Mouse (Mus musculus): ENCODE measurements around the gene Dnaaf2. TPM values are rescaled to one million over a fixed set of nuclear protein-coding genes. Genes with fewer than 3 reads are reported as not detected.

The Dnaaf2 gene
- polyA plus RNA-seq, 1 experiment from 2014 or later: 3.0 TPM

- TF ChIP-seq CTCF (IDR thresholded peaks at IDR 0.05; ENCODE audit: low read depth) (0 out of 2 replicates have a peak, but pooled peaks have one; percentile 1), EP300 (IDR thresholded peaks at IDR 0.05; ENCODE audit: low read depth) (no peak)
- H3K27me3 ChIP-seq (ENCODE audit: insufficient read depth, low read length): no peaks in the 10 kb centered on the region
- no peak for DNase-seq
- no peak overlapping the region for H3K27ac ChIP-seq (ENCODE audit: low read depth)
- WGBS (ENCODE audit: insufficient replicate concordance): 90% methylated on average over 13 of the region's 13 CpGs
- ATAC-seq: no peak
- no peak overlapping the region for H3K4me3 ChIP-seq (ENCODE audit: low read depth, low read length)
- no peaks in the 10 kb centered on the region for H3K4me1 ChIP-seq (ENCODE audit: insufficient read depth)
- no peak overlapping the region for H3K9ac ChIP-seq (replicated peaks)
- no peak overlapping the region for H3K4me2 ChIP-seq (ENCODE audit: low read depth, low read length)
- H3K36me3 ChIP-seq (replicated peaks; ENCODE audit: insufficient read depth, low read length): peaks cover 41% of the 10 kb centered on the region
- H3K9me3 ChIP-seq (ENCODE audit: low read length): no peaks in the 10 kb centered on the region
Measured at GRCm38 (mm10) chr12:69213186-69213777, 15.1 kb upstream of the Dnaaf2 start.

DNA sequence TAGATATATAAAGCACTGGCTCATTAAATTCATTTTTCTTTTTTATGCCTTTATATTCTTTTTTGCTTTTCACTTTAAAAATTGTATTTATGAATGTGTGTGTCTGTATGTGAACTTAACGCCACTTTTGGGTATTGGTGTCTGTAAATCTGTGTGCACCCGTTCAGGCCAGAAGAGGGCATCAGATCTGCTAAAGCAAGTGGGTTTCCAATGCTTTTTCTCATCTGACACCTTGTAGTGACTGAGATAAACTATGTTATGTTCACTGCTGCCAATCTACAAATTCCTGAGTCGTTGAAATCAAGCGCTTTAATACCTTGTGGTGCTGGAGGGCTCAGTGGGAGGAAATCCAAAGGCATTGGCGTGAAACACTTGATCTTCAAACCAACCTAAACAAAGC lies 12.8 kb upstream of the Dnaaf2 start:
- peak; percentile 52 for TF ChIP-seq CTCF (IDR thresholded peaks at IDR 0.05; ENCODE audit: low read depth)
- no peak for TF ChIP-seq EP300 (IDR thresholded peaks at IDR 0.05; ENCODE audit: low read depth)
- Histone ChIP-seq H3K4me1 (ENCODE audit: insufficient read depth) (no peaks in the 10 kb centered on the region), H3K27ac (ENCODE audit: low read depth) (no peak overlapping the region), H3K9ac (replicated peaks) (no peak overlapping the region), H3K36me3 (replicated peaks; ENCODE audit: insufficient read depth, low read length) (peaks cover 33% of the 10 kb centered on the region), H3K27me3 (ENCODE audit: insufficient read depth, low read length) (no peaks in the 10 kb centered on the region), H3K9me3 (ENCODE audit: low read length) (no peaks in the 10 kb centered on the region), H3K4me3 (ENCODE audit: low read depth, low read length) (no peak overlapping the region), H3K4me2 (ENCODE audit: low read depth, low read length) (no peak overlapping the region)
- ATAC-seq (no peak), DNase-seq (no peak)
- 78% methylated on average over 5 of the region's 5 CpGs for WGBS (ENCODE audit: insufficient replicate concordance)

DNA sequence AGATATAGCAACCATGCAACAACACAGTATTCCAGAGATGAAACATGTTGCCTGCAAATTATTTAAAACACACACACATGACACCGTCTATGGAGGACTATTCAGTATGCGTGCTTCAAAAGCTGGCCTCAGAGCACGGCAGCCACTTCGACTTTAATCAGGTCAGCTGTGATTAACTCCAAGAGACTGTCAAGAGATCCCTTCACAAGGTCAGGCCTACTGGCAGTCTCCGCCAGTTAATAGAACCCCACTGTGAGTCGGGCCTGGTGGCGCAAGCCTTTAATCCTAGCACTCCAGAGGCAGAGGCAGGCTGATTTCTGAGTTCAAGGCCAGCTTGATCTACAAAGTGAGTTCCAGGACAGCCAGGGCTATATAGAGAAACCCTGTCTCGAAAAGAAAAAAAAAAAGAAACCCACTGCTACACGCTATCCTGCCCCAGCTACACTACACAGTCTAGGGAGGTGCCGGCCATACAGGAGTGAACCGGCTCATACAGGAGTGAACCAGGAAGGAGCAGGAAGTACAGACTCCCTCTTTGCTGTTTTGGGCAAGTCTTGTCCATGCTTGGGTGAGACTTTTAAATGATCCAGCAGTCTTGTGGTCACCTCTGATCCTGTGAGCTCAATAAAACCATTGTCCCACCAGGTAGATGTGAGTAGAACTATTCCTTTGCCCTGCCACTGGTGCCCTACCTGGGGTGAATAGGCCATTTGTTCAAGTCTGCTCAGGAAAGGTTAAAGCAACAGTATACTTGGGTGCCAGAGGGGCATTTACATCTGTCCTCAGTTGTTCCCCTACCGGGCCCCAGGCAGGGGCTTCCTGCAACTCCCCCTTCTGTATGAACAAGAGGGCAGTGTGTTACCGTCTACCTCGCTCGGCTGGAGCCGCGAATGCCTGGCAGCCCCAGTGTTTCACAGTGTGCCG lies 12.1 kb upstream of the Dnaaf2 start:
- Histone ChIP-seq H3K4me1 (ENCODE audit: insufficient read depth) (no peaks in the 10 kb centered on the region), H3K4me2 (ENCODE audit: low read depth, low read length) (no peak overlapping the region), H3K9me3 (ENCODE audit: low read length) (no peaks in the 10 kb centered on the region), H3K27me3 (ENCODE audit: insufficient read depth, low read length) (no peaks in the 10 kb centered on the region), H3K9ac (replicated peaks) (no peak overlapping the region), H3K27ac (ENCODE audit: low read depth) (no peak overlapping the region), H3K4me3 (ENCODE audit: low read depth, low read length) (no peak overlapping the region), H3K36me3 (replicated peaks; ENCODE audit: insufficient read depth, low read length) (peaks cover 33% of the 10 kb centered on the region)
- TF ChIP-seq EP300 (IDR thresholded peaks at IDR 0.05; ENCODE audit: low read depth): no peak
- no peak for TF ChIP-seq CTCF (IDR thresholded peaks at IDR 0.05; ENCODE audit: low read depth)
- no peak for DNase-seq
- no peak for ATAC-seq
- 90% methylated on average over 18 of the region's 18 CpGs for WGBS (ENCODE audit: insufficient replicate concordance)

- no peaks in the 10 kb centered on the region for H3K4me1 ChIP-seq (ENCODE audit: insufficient read depth)
- no peak for DNase-seq
- H3K27me3 ChIP-seq (ENCODE audit: insufficient read depth, low read length): no peaks in the 10 kb centered on the region
- H3K36me3 ChIP-seq (replicated peaks; ENCODE audit: insufficient read depth, low read length): peaks cover 29% of the 10 kb centered on the region
- no peak overlapping the region for H3K4me2 ChIP-seq (ENCODE audit: low read depth, low read length)
- TF ChIP-seq EP300 (IDR thresholded peaks at IDR 0.05; ENCODE audit: low read depth) (no peak), CTCF (IDR thresholded peaks at IDR 0.05; ENCODE audit: low read depth) (peak; percentile 50)
- no peak for ATAC-seq
- no peak overlapping the region for H3K9ac ChIP-seq (replicated peaks)
- no peak overlapping the region for H3K4me3 ChIP-seq (ENCODE audit: low read depth, low read length)
- H3K27ac ChIP-seq (ENCODE audit: low read depth): no peak overlapping the region
- H3K9me3 ChIP-seq (ENCODE audit: low read length): no peaks in the 10 kb centered on the region
- 87% methylated on average over 2 of the region's 2 CpGs for WGBS (ENCODE audit: insufficient replicate concordance)
Measured at GRCm38 (mm10) chr12:69208520-69208919, 10.3 kb upstream of the Dnaaf2 start.

DNA sequence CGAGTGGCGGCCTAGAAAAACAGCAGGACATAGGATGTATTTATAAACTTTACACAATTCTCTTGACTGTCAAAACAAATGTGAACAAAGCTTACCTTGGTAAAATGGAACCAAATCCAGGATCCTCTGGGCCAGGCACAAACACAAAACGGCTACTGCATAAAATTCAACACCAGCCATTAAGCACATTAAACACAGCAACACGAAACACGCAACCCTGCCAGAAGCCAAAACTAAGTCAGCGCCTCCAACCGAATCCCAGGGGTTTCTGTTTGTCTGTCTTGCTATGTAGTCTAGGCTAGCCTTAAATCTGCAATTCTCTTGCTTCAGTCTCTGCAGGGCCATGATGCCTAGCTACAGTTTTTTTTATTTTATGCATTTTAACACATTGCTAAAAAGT lies 9.7 kb upstream of the Dnaaf2 start:
- DNase-seq (no peak), ATAC-seq (no peak)
- H3K4me2 ChIP-seq (ENCODE audit: low read depth, low read length): no peak overlapping the region
- no peaks in the 10 kb centered on the region for H3K4me1 ChIP-seq (ENCODE audit: insufficient read depth)
- TF ChIP-seq CTCF (IDR thresholded peaks at IDR 0.05; ENCODE audit: low read depth) (no peak), EP300 (IDR thresholded peaks at IDR 0.05; ENCODE audit: low read depth) (no peak)
- no peak overlapping the region for H3K9ac ChIP-seq (replicated peaks)
- 97% methylated on average over 7 of the region's 7 CpGs for WGBS (ENCODE audit: insufficient replicate concordance)
- H3K4me3 ChIP-seq (ENCODE audit: low read depth, low read length): no peak overlapping the region
- H3K27ac ChIP-seq (ENCODE audit: low read depth): no peak overlapping the region
- no peaks in the 10 kb centered on the region for H3K27me3 ChIP-seq (ENCODE audit: insufficient read depth, low read length)
- H3K9me3 ChIP-seq (ENCODE audit: low read length): no peaks in the 10 kb centered on the region
- H3K36me3 ChIP-seq (replicated peaks; ENCODE audit: insufficient read depth, low read length): peaks cover 28% of the 10 kb centered on the region

- TF ChIP-seq EP300 (IDR thresholded peaks at IDR 0.05; ENCODE audit: low read depth) (no peak), CTCF (IDR thresholded peaks at IDR 0.05; ENCODE audit: low read depth) (no peak)
- Histone ChIP-seq H3K27ac (ENCODE audit: low read depth) (no peak overlapping the region), H3K4me2 (ENCODE audit: low read depth, low read length) (no peak overlapping the region), H3K4me3 (ENCODE audit: low read depth, low read length) (no peak overlapping the region), H3K4me1 (ENCODE audit: insufficient read depth) (no peaks in the 10 kb centered on the region), H3K9ac (replicated peaks) (no peak overlapping the region), H3K9me3 (ENCODE audit: low read length) (no peaks in the 10 kb centered on the region), H3K27me3 (ENCODE audit: insufficient read depth, low read length) (no peaks in the 10 kb centered on the region), H3K36me3 (replicated peaks; ENCODE audit: insufficient read depth, low read length) (peaks cover 30% of the 10 kb centered on the region)
- WGBS (ENCODE audit: insufficient replicate concordance): 83% methylated on average over 8 of the region's 8 CpGs
- DNase-seq (no peak), ATAC-seq (no peak)
Measured at GRCm38 (mm10) chr12:69207396-69207795, 9.2 kb upstream of the Dnaaf2 start.
